Mouse (Mus musculus): Measurements from ENCODE around the gene Cldn7.

The Cldn7 gene

GRCm38 (mm10) chr11:69999666-70000065 is 35.1 kb downstream of the Cldn7 start:
- ChIA-PET CTCF (interaction anchor here in 2 of 4 experiments (0.6 to 2.5 kb wide), 6 partner anchors 18 to 214 kb away, joined by 3 to 13 read pairs (median 4); partner anchors contain the start of gene Kctd11 (in 1 of the 2)), POLR2A (interaction anchor here (0.6 to 6.6 kb wide), 38 partner anchors 8 to 927 kb away, joined by 3 to 151 read pairs (median 4); partner anchors contain the start of genes Elp5 (in 3 of the 4), Acadvl (in 2 of the 4), Ctdnep1 (in 2 of the 4) and Dlg4 (in 2 of the 4))

DNA sequence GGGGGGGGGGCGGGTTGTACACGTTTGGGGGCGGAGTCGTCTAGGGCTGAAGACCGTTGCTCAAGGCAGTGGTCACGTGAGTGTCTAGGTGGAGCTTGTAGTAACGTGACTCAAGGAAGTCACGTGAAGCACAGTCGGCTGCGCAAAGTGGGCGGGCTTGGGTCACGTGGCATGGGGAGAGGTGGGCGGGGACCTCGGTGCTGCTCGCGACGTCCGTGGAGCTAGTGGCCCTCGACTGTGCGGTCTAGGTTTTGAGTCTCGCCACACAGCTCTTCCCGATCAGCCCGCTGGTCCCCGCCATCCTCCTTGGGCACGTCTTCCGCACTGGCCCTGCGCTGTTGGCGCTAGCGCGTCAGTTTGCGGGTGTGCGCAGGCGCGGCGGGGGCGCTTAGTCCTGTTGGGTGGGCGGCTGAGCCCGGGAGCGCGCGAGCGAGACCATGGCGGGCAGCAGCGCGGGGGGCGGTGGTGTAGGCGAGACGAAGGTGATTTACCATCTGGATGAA is 35.9 kb downstream of the Cldn7 start, which contains the start of gene Dvl2:
Gene Dvl2, plus strand, starts transcription at position 200 of the 503 bp plus-strand sequence.
- POLR2A ChIA-PET: interaction anchor here (0.6 to 6.6 kb wide), 65 partner anchors 8 to 927 kb away, joined by 3 to 151 read pairs (median 4); partner anchors contain the start of genes Acadvl (in 3 of the 4), Eif5a (in 3 of the 4), Elp5 (in 3 of the 4) and Ctdnep1 (in 2 of the 4)

GRCm38 (mm10) chr11:70001159-70001558 is 36.6 kb downstream of the Cldn7 start:
- ChIA-PET POLR2A (interaction anchor here in 3 of 4 experiments (0.8 to 6.6 kb wide), 17 partner anchors 8 to 339 kb away, joined by 3 to 151 read pairs (median 9); partner anchors contain the start of genes Gabarap (in 3 of the 3), Acadvl (in 2 of the 3), Ctdnep1 (in 2 of the 3) and Dlg4 (in 2 of the 3)), CTCF (interaction anchor here (0.6 to 2.5 kb wide), 16 partner anchors 9 to 212 kb away, joined by 3 to 13 read pairs (median 4); partner anchors contain the start of genes Acadvl (in 3 of the 4), Slc16a11 (in 2 of the 4) and Gabarap (in 1 of the 4))

More for the DNA sequence above, 35.9 kb downstream of the Cldn7 start, which contains the start of gene Dvl2:
- CTCF ChIA-PET: interaction anchor here (0.6 to 2.5 kb wide), 18 partner anchors 9 to 1113 kb away, joined by 3 to 13 read pairs (median 4); partner anchors contain the start of genes Gabarap (in 1 of the 4) and Kctd11 (in 1 of the 4)

DNA sequence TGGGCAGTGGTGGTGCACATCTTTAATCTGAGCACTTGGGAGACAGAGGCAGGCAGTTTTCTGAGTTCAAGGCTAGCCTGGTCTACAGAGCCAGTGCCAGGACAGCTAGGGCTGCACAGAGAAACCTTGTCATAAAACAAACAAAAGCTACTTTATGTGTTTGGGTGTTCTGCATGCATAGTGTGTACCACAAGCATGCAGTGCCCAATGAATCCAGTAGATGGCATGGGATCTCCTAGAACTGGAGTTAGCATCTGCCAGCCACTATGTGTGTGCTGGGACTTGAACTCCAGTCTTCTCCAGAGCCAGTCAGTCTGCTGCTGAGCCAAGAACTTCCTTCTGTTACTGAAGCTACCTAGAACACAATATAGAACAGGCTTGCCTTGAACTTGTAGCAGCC is 37.3 kb downstream of the Cldn7 start:
- POLR2A ChIA-PET: interaction anchor here in 3 of 4 experiments (0.5 to 6.6 kb wide), 17 partner anchors 8 to 989 kb away, joined by 3 to 151 read pairs (median 5); partner anchors contain the start of genes Acadvl (in 3 of the 3), Ctdnep1 (in 2 of the 3), Dlg4 (in 2 of the 3) and Eif5a (in 2 of the 3)
- CTCF ChIA-PET: interaction anchor here (0.6 to 2.5 kb wide), 16 partner anchors 8 to 211 kb away, joined by 3 to 13 read pairs (median 4); partner anchors contain the start of genes Acadvl (in 3 of the 4), Slc16a11 (in 2 of the 4) and Gabarap (in 1 of the 4)

DNA sequence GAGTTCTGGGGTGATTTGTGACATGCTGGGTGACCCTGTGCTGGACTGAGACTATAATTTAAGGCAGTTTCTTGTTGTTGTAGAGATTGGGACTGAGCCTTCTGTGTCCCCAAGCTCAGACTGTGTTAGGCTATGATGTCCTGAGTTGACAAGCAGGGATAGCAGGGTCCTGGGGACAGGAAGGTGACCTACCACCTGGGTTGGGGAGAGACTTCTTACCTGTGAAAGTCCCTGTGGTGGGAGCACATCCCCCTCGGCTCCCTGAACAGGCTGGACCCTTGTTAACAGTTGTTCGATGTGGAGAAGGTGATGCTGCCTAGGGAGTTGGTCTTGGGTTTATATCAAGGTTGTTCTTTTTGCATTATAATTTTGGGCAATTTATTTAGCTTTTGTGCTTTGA is 37.9 kb downstream of the Cldn7 start:
- ChIA-PET CTCF (interaction anchor here in 2 of 4 experiments (1.0 to 2.5 kb wide), 9 partner anchors 11 to 210 kb away, joined by 3 to 13 read pairs (median 4); partner anchors contain the start of genes Acadvl (in 1 of the 2), Gabarap (in 1 of the 2) and Slc16a11 (in 1 of the 2)), POLR2A (interaction anchor here in 3 of 4 experiments (0.5 to 6.6 kb wide), 15 partner anchors 7 to 989 kb away, joined by 3 to 151 read pairs (median 7); partner anchors contain the start of genes Acadvl (in 3 of the 3), Dlg4 (in 2 of the 3), Eif5a (in 2 of the 3) and Gabarap (in 2 of the 3))

- POLR2A ChIA-PET: interaction anchor here in 3 of 4 experiments (0.5 to 6.6 kb wide), 24 partner anchors 8 to 853 kb away, joined by 3 to 151 read pairs (median 4); partner anchors contain the start of genes Dlg4 (in 3 of the 3), Acadvl (in 2 of the 3), Cldn7 (in 1 of the 3) and Ctdnep1 (in 1 of the 3)
- CTCF ChIA-PET: interaction anchor here (0.5 to 1.7 kb wide), 27 partner anchors 8 to 701 kb away, joined by 3 to 29 read pairs (median 4); partner anchors contain the start of genes Acadvl (in 3 of the 4), Ctdnep1 (in 1 of the 4), Dlg4 (in 1 of the 4) and Elp5 (in 1 of the 4)
Measured at GRCm38 (mm10) chr11:70005521-70005920, 40.9 kb downstream of the Cldn7 start.

DNA sequence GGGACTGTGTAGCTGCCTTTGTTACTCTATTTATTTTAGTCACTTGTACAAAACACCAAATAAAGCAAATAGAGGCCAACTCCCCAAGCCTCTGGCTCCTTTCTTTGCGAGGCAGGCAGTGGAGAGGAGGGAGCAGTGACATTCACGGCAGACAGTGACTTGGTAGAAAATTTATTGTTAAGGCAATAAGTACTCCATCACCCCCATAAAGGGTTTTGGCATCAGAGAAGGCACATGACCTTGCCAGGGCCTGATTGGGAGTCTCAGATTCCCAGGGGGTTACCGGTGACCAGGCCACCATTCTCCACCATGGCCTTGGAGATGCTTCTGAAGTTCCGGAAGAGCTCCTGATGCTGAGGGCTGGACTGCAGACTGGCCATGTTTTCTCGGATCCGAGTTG is 45.5 kb downstream of the Cldn7 start:
- ChIA-PET POLR2A (interaction anchor here in 3 of 4 experiments (0.5 to 14.9 kb wide), 15 partner anchors 7 to 197 kb away, joined by 3 to 151 read pairs (median 5); partner anchors contain the start of genes Dvl2 (in 3 of the 3), Ctdnep1 (in 2 of the 3) and Gabarap (in 1 of the 3)), CTCF (interaction anchor here in 3 of 4 experiments (0.5 to 1.7 kb wide), 5 partner anchors 8 to 173 kb away, joined by 3 to 5 read pairs (median 4); partner anchors contain the start of gene Nlgn2 (in 1 of the 3))

DNA sequence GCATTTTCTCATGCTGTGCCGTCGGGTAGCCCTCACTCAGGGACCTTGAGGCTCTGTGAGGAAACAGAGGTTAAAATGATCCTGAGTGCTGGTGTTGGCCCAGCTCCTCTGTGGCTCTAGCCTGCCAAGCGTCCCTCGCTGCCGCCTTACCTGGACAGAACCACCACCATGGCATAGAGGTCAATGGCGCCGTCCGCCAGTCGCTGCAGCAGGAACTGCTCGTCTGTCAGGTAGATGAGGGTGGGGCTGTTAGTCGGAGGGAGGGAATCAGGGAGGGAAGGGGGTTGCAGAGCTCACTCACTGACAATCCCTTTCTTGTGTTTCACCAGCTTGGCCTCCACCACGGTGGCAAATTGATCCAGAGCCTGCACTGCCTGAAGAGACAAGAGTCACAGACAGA is 46.0 kb downstream of the Cldn7 start:
- ChIA-PET POLR2A (interaction anchor here in 3 of 4 experiments (0.5 to 14.9 kb wide), 15 partner anchors 8 to 501 kb away, joined by 3 to 151 read pairs (median 6); partner anchors contain the start of genes Dvl2 (in 3 of the 3), Ctdnep1 (in 2 of the 3) and Gabarap (in 1 of the 3)), CTCF (interaction anchor here in 3 of 4 experiments (0.5 to 1.6 kb wide), 4 partner anchors 9 to 41 kb away, joined by 3 to 5 read pairs (median 4); no protein-coding TSS in a partner anchor)

- ChIA-PET POLR2A (interaction anchor here in 3 of 4 experiments (0.6 to 14.9 kb wide), 13 partner anchors 8 to 501 kb away, joined by 3 to 151 read pairs (median 6); partner anchors contain the start of genes Dvl2 (in 3 of the 3), Ctdnep1 (in 2 of the 3) and Gabarap (in 1 of the 3)), CTCF (interaction anchor here in 2 of 4 experiments (0.5 to 1.6 kb wide), 3 partner anchors 9 to 17 kb away, joined by 3 to 4 read pairs (median 3); no protein-coding TSS in a partner anchor)
Measured at GRCm38 (mm10) chr11:70010961-70011360, 46.4 kb downstream of the Cldn7 start.

GRCm38 (mm10) chr11:70012931-70013330 is 48.4 kb downstream of the Cldn7 start:
- ChIA-PET CTCF (interaction anchor here in 2 of 4 experiments (0.5 to 0.6 kb wide), 2 partner anchors 47 to 144 kb away, joined by 4 to 5 read pairs; no protein-coding TSS in a partner anchor), POLR2A (interaction anchor here in 3 of 4 experiments (0.6 to 14.9 kb wide), 11 partner anchors 8 to 92 kb away, joined by 3 to 151 read pairs (median 9); partner anchors contain the start of genes Dvl2 (in 2 of the 3) and Eif5a (in 2 of the 3))

DNA sequence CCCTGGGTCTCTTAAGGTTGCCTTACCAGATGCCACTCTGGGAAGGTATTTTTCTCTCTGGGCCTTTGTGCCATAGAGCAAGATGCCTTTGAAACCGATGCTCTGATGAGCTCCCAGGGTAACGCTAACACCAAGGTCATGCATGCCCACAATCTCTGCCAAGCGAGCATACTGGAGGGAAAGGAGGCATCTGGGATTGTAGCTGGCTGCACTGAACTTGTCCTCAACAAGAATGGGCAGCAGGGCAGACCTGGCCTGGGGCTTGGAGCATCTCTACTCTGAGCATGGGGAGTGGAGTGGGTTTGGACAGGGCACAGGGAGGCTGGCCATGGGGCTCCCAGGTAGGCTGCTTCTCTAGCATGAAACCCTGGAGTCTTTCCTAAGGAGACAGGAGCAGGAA is 48.8 kb downstream of the Cldn7 start:
- CTCF ChIA-PET: interaction anchor here (0.5 to 3.6 kb wide), 6 partner anchors 8 to 224 kb away, joined by 3 to 29 read pairs (median 6); no protein-coding TSS in a partner anchor
- POLR2A ChIA-PET: interaction anchor here (0.6 to 14.9 kb wide), 19 partner anchors 8 to 934 kb away, joined by 3 to 151 read pairs (median 6); partner anchors contain the start of genes Dvl2 (in 2 of the 4), Eif5a (in 2 of the 4), Gabarap (in 2 of the 4) and Ctdnep1 (in 1 of the 4)

- ChIA-PET POLR2A (interaction anchor here (0.6 to 14.9 kb wide), 25 partner anchors 11 to 935 kb away, joined by 3 to 151 read pairs (median 5); partner anchors contain the start of genes Dvl2 (in 3 of the 4), Ctdnep1 (in 2 of the 4), Eif5a (in 2 of the 4) and Gabarap (in 2 of the 4)), CTCF (interaction anchor here (0.6 to 3.6 kb wide), 8 partner anchors 9 to 1801 kb away, joined by 3 to 29 read pairs (median 6); no protein-coding TSS in a partner anchor)
Measured at GRCm38 (mm10) chr11:70014051-70014450, 49.5 kb downstream of the Cldn7 start.

GRCm38 (mm10) chr11:70014880-70015558 is 50.4 kb downstream of the Cldn7 start, which contains the start of gene Acadvl:
Gene Acadvl, minus strand, starts transcription at chr11:70015411.
- POLR2A ChIA-PET: interaction anchor here (0.6 to 14.9 kb wide), 45 partner anchors 8 to 942 kb away, joined by 3 to 151 read pairs (median 4); partner anchors contain the start of genes Dvl2 (in 4 of the 4), Ctdnep1 (in 2 of the 4), Gabarap (in 2 of the 4) and 2810408A11Rik (in 1 of the 4)
- CTCF ChIA-PET: interaction anchor here (0.5 to 3.6 kb wide), 17 partner anchors 9 to 525 kb away, joined by 3 to 29 read pairs (median 3); partner anchors contain the start of genes Gltpd2 (in 1 of the 4), Pld2 (in 1 of the 4) and Slc16a11 (in 1 of the 4)

- ChIA-PET POLR2A (interaction anchor here (0.6 to 14.9 kb wide), 39 partner anchors 9 to 943 kb away, joined by 3 to 151 read pairs (median 5); partner anchors contain the start of genes Dvl2 (in 3 of the 4), Ctdnep1 (in 2 of the 4), Gabarap (in 2 of the 4) and 2810408A11Rik (in 1 of the 4)), CTCF (interaction anchor here in 3 of 4 experiments (0.5 to 3.6 kb wide), 16 partner anchors 10 to 524 kb away, joined by 3 to 29 read pairs (median 3); partner anchors contain the start of genes Gltpd2 (in 1 of the 3), Pld2 (in 1 of the 3) and Slc16a11 (in 1 of the 3))
Measured at GRCm38 (mm10) chr11:70015677-70016076, 51.1 kb downstream of the Cldn7 start.

GRCm38 (mm10) chr11:70016177-70016576 is 51.6 kb downstream of the Cldn7 start:
- CTCF ChIA-PET: interaction anchor here in 1 of 4 experiments (3.6 kb wide), 1 partner anchor 11 kb away, joined by 29 read pairs; no protein-coding TSS in a partner anchor
- POLR2A ChIA-PET: interaction anchor here (0.6 to 14.9 kb wide), 13 partner anchors 8 to 96 kb away, joined by 3 to 151 read pairs (median 5); partner anchors contain the start of genes Dvl2 (in 2 of the 4) and Eif5a (in 1 of the 4)
